Mouse (Mus musculus): ENCODE measurements around the gene Prpf4b.
"Not testable (repeated sequence)": the region's sequence is repeated elsewhere in the genome, so short reads cannot be mapped to it uniquely, and the experiment has no call there.

Prpf4b gene

DNA sequence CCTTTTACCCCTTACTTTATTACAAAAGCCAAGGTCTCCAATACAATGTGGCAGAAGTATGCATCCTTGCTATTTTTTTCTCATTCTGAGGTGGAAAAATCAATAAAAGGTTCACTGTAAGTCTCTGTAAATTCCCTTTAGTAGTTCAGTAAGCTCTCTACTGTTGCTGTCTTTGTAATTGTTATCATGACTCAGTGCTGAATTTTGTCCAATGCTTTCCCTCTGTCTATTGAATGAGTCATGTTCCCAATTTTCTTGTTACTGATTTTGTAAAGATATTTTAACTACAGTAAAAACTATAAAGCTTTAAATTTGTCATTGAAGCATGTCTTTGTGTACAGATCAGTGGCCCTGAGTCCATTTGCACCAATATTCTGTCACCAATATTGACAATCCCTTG, 67.3 kb downstream of the Prpf4b start:
- DNase-seq, result no peak

DNA sequence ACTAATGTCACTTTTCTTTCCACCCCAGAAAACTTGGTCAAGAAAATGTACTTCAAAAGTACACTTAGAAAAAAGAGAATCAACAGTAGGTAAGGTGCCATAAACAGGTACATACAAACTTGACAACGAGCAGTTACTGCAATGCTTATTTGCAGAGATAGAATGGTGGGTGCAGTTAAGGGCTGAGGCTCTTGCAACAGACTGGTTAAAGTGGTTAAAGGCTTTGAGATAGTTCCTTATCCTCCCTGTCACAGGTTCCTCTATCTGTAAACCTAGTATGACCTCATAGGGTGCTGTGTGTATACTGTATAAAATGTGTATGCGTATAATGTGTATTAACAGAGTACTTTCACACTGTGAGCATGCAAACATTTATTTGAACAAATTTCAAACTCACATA, 76.3 kb downstream of the Prpf4b start:
- not testable (repeated sequence) for DNase-seq
